Mouse (Mus musculus): Measurements from ENCODE around the gene Slc44a5. TPM values are rescaled to one million over a fixed set of nuclear protein-coding genes. Genes with fewer than 3 reads are reported as not detected.

Gene Slc44a5
- polyA plus RNA-seq, 1 experiment, result not detected

GRCm38 (mm10) chr3:154288429-154289069, 315.3 kb downstream of the Slc44a5 start:
- TF ChIP-seq CTCF (IDR thresholded peaks at IDR 0.05; ENCODE audit: low read depth, low read length), result no peak
- TF ChIP-seq POLR2A (IDR thresholded peaks at IDR 0.05; ENCODE audit: borderline replicate concordance, low read depth, low read length), result no peak
- no peak overlapping the region for H3K27ac ChIP-seq (ENCODE audit: insufficient read depth, low read depth, low read length)
- no peak overlapping the region for H3K4me3 ChIP-seq (ENCODE audit: insufficient read depth, low read length)
- peaks cover 5% of the 10 kb centered on the region for H3K4me1 ChIP-seq (ENCODE audit: control insufficient read depth, insufficient read depth, low read length)

GRCm38 (mm10) chr3:154290351-154290750, 317.1 kb downstream of the Slc44a5 start:
- H3K4me3 ChIP-seq (ENCODE audit: insufficient read depth, low read length), result no peak overlapping the region
- H3K27ac ChIP-seq (ENCODE audit: insufficient read depth, low read depth, low read length), result no peak overlapping the region
- TF ChIP-seq POLR2A (IDR thresholded peaks at IDR 0.05; ENCODE audit: borderline replicate concordance, low read depth, low read length) (no peak), CTCF (IDR thresholded peaks at IDR 0.05; ENCODE audit: low read depth, low read length) (no peak)
- peaks cover 5% of the 10 kb centered on the region for H3K4me1 ChIP-seq (ENCODE audit: control insufficient read depth, insufficient read depth, low read length)

GRCm38 (mm10) chr3:154292126-154292525, 318.9 kb downstream of the Slc44a5 start:
- no peak overlapping the region for H3K4me3 ChIP-seq (ENCODE audit: insufficient read depth, low read length)
- TF ChIP-seq POLR2A (IDR thresholded peaks at IDR 0.05; ENCODE audit: borderline replicate concordance, low read depth, low read length) (no peak), CTCF (IDR thresholded peaks at IDR 0.05; ENCODE audit: low read depth, low read length) (no peak)
- H3K4me1 ChIP-seq (ENCODE audit: control insufficient read depth, insufficient read depth, low read length), result peaks cover 5% of the 10 kb centered on the region
- H3K27ac ChIP-seq (ENCODE audit: insufficient read depth, low read depth, low read length), result no peak overlapping the region

GRCm38 (mm10) chr3:154293839-154294490, 320.7 kb downstream of the Slc44a5 start:
- Histone ChIP-seq H3K4me1 (ENCODE audit: control insufficient read depth, insufficient read depth, low read length) (no peaks in the 10 kb centered on the region), H3K27ac (ENCODE audit: insufficient read depth, low read depth, low read length) (no peak overlapping the region), H3K4me3 (ENCODE audit: insufficient read depth, low read length) (no peak overlapping the region)
- TF ChIP-seq POLR2A (IDR thresholded peaks at IDR 0.05; ENCODE audit: borderline replicate concordance, low read depth, low read length) (no peak), CTCF (IDR thresholded peaks at IDR 0.05; ENCODE audit: low read depth, low read length) (no peak)

DNA sequence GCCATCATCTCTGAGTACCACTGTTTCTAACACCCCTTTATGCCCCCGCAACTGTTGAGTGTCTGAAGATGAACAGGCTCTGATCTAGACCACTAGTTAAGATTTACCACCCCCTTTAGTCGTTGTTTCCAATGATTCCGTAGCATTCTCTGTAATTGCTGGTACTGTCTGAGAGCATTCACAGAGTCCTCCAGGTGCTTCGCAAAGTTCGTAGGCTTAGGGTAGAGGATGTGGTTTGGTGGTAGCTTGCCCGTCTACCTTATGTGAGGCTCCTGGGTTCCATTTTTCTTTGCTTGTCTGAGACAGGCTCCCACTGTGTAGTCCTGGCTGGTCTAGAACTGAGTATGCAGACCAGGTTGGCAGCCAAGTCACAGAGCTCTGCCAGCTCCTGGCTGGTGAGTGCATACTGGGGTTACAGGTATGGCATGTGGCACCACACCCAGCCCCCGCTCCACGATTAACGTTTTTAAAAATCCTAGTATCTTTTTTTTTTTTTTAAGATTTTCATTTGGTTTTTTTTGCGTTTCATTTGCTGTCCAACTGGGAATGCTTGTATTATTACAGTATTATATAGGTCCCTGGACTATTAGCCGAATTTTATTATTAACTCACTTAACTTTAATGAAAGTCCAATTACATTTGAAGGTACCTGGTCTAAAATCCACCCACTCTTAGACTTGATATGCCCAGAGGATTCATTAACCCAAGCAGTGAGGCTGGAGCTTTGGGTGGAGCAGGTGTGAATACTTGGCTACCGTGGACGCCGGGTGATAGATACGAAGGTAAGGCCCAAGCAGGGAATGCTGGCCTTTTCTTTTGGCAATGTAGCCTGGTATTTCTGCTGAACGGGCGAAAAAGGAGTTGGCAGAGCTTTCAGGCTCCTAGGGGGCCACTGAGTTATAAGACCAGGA, 321.9 kb downstream of the Slc44a5 start:
- no peak for TF ChIP-seq CTCF (IDR thresholded peaks at IDR 0.05; ENCODE audit: low read depth, low read length)
- TF ChIP-seq POLR2A (IDR thresholded peaks at IDR 0.05; ENCODE audit: borderline replicate concordance, low read depth, low read length), result no peak
- H3K27ac ChIP-seq (ENCODE audit: insufficient read depth, low read depth, low read length), result no peak overlapping the region
- H3K4me3 ChIP-seq (ENCODE audit: insufficient read depth, low read length), result no peak overlapping the region
- no peaks in the 10 kb centered on the region for H3K4me1 ChIP-seq (ENCODE audit: control insufficient read depth, insufficient read depth, low read length)

- Histone ChIP-seq H3K27ac (ENCODE audit: insufficient read depth, low read depth, low read length) (no peak overlapping the region), H3K4me3 (ENCODE audit: insufficient read depth, low read length) (no peak overlapping the region), H3K4me1 (ENCODE audit: control insufficient read depth, insufficient read depth, low read length) (peaks cover 4% of the 10 kb centered on the region; the same call in 1 of the 2 replicates)
- no peak for TF ChIP-seq CTCF (IDR thresholded peaks at IDR 0.05; ENCODE audit: low read depth, low read length)
- TF ChIP-seq POLR2A (IDR thresholded peaks at IDR 0.05; ENCODE audit: borderline replicate concordance, low read depth, low read length), result no peak
Measured at GRCm38 (mm10) chr3:154297499-154297898, 324.3 kb downstream of the Slc44a5 start.

GRCm38 (mm10) chr3:154298490-154298889, 325.3 kb downstream of the Slc44a5 start:
- Histone ChIP-seq H3K4me1 (ENCODE audit: control insufficient read depth, insufficient read depth, low read length) (peaks cover 4% of the 10 kb centered on the region; the same call in 1 of the 2 replicates), H3K27ac (ENCODE audit: insufficient read depth, low read depth, low read length) (no peak overlapping the region), H3K4me3 (ENCODE audit: insufficient read depth, low read length) (no peak overlapping the region)
- TF ChIP-seq POLR2A (IDR thresholded peaks at IDR 0.05; ENCODE audit: borderline replicate concordance, low read depth, low read length) (no peak), CTCF (IDR thresholded peaks at IDR 0.05; ENCODE audit: low read depth, low read length) (no peak)

- Histone ChIP-seq H3K4me1 (ENCODE audit: control insufficient read depth, insufficient read depth, low read length) (peaks cover 4% of the 10 kb centered on the region; the same call in 1 of the 2 replicates), H3K4me3 (ENCODE audit: insufficient read depth, low read length) (no peak overlapping the region), H3K27ac (ENCODE audit: insufficient read depth, low read depth, low read length) (no peak overlapping the region)
- no peak for TF ChIP-seq POLR2A (IDR thresholded peaks at IDR 0.05; ENCODE audit: borderline replicate concordance, low read depth, low read length)
- TF ChIP-seq CTCF (IDR thresholded peaks at IDR 0.05; ENCODE audit: low read depth, low read length), result no peak
Measured at GRCm38 (mm10) chr3:154300006-154300405, 326.8 kb downstream of the Slc44a5 start.

- H3K4me3 ChIP-seq (ENCODE audit: insufficient read depth, low read length), result no peak overlapping the region
- no peak overlapping the region for H3K27ac ChIP-seq (ENCODE audit: insufficient read depth, low read depth, low read length)
Measured at GRCm38 (mm10) chr3:154301102-154301501, 327.9 kb downstream of the Slc44a5 start.

More at GRCm38 (mm10) chr3:154301102-154301501, 327.9 kb downstream of the Slc44a5 start:
- TF ChIP-seq POLR2A (IDR thresholded peaks at IDR 0.05; ENCODE audit: borderline replicate concordance, low read depth, low read length), result no peak
- TF ChIP-seq CTCF (IDR thresholded peaks at IDR 0.05; ENCODE audit: low read depth, low read length), result no peak
- peaks cover 4% of the 10 kb centered on the region; the same call in 1 of the 2 replicates for H3K4me1 ChIP-seq (ENCODE audit: control insufficient read depth, insufficient read depth, low read length)
